Mouse (Mus musculus): ENCODE measurements at regions not wholly inside any gene's neighbourhood (a gene's known extent, or its start where the extent isn't known, plus 50 kb on each side); places are given as distances from the start of the nearest gene placed in this dataset.
A peak's percentile ranks its signal among the peaks of the same experiment; 100 is the strongest.

- DNase-seq (peak; percentile 70), ATAC-seq (ENCODE audit: insufficient read depth) (peak; percentile 32; the same call in 1 of the 2 replicates)
- Histone ChIP-seq H3K4me2 (no peak overlapping the region), H3K9me3 (ENCODE audit: low read depth, low read length) (no peaks in the 10 kb centered on the region), H3K27ac (ENCODE audit: low read depth) (no peak overlapping the region), H3K4me3 (ENCODE audit: low read depth, low read length) (no peak overlapping the region), H3K4me1 (ENCODE audit: insufficient read depth) (peaks cover 23% of the 10 kb centered on the region), H3K27me3 (ENCODE audit: insufficient read depth, low read length) (no peaks in the 10 kb centered on the region), H3K36me3 (ENCODE audit: insufficient read depth) (no peaks in the 10 kb centered on the region), H3K9ac (no peak overlapping the region)
- TF ChIP-seq CTCF (IDR thresholded peaks at IDR 0.05; ENCODE audit: low read depth), result no peak
- WGBS, result 29% methylated on average over 5 of the region's 5 CpGs
Measured at GRCm38 (mm10) chr7:129794276-129794675, 202.6 kb downstream of the Wdr11 start.

GRCm38 (mm10) chr7:129798525-129798924 is 206.9 kb downstream of the Wdr11 start:
- H3K27ac ChIP-seq (ENCODE audit: low read depth), result no peak overlapping the region
- WGBS, result 75% methylated on average over 5 of the region's 5 CpGs

GRCm38 (mm10) chr7:129800461-129800867 is 208.8 kb downstream of the Wdr11 start:
- ATAC-seq (ENCODE audit: insufficient read depth) (peak; percentile 88), DNase-seq (peak; percentile 90)
- Histone ChIP-seq H3K27ac (ENCODE audit: low read depth) (peak overlapping the region; percentile 81; the same call in 1 of the 2 replicates), H3K9ac (no peak overlapping the region), H3K4me3 (ENCODE audit: low read depth, low read length) (no peak overlapping the region), H3K4me2 (no peak overlapping the region), H3K27me3 (ENCODE audit: insufficient read depth, low read length) (no peaks in the 10 kb centered on the region), H3K36me3 (ENCODE audit: insufficient read depth) (no peaks in the 10 kb centered on the region), H3K4me1 (ENCODE audit: insufficient read depth) (peaks cover 35% of the 10 kb centered on the region), H3K9me3 (ENCODE audit: low read depth, low read length) (no peaks in the 10 kb centered on the region)
- no peak for TF ChIP-seq CTCF (IDR thresholded peaks at IDR 0.05; ENCODE audit: low read depth)
- 25% methylated on average over 6 of the region's 6 CpGs for WGBS

More at GRCm38 (mm10) chr7:129798525-129798924, 206.9 kb downstream of the Wdr11 start:
- Histone ChIP-seq H3K9ac (no peak overlapping the region), H3K4me2 (no peak overlapping the region), H3K4me1 (ENCODE audit: insufficient read depth) (peaks cover 39% of the 10 kb centered on the region), H3K36me3 (ENCODE audit: insufficient read depth) (no peaks in the 10 kb centered on the region), H3K27me3 (ENCODE audit: insufficient read depth, low read length) (no peaks in the 10 kb centered on the region), H3K4me3 (ENCODE audit: low read depth, low read length) (no peak overlapping the region), H3K9me3 (ENCODE audit: low read depth, low read length) (no peaks in the 10 kb centered on the region)
- TF ChIP-seq CTCF (IDR thresholded peaks at IDR 0.05; ENCODE audit: low read depth), result no peak
- ATAC-seq (ENCODE audit: insufficient read depth) (no peak), DNase-seq (no peak)

- Histone ChIP-seq H3K27me3 (ENCODE audit: insufficient read depth, low read length) (no peaks in the 10 kb centered on the region), H3K36me3 (ENCODE audit: insufficient read depth) (no peaks in the 10 kb centered on the region), H3K4me1 (ENCODE audit: insufficient read depth) (peaks cover 40% of the 10 kb centered on the region), H3K9me3 (ENCODE audit: low read depth, low read length) (no peaks in the 10 kb centered on the region), H3K4me2 (no peak overlapping the region), H3K27ac (ENCODE audit: low read depth) (peak overlapping the region; percentile 81), H3K4me3 (ENCODE audit: low read depth, low read length) (no peak overlapping the region), H3K9ac (no peak overlapping the region)
- ATAC-seq (ENCODE audit: insufficient read depth), result peak; percentile 25; the same call in 1 of the 2 replicates
- no peak for TF ChIP-seq CTCF (IDR thresholded peaks at IDR 0.05; ENCODE audit: low read depth)
- WGBS, result 18% methylated on average over 2 of the region's 2 CpGs
- peak; percentile 86 for DNase-seq
Measured at GRCm38 (mm10) chr7:129801431-129801847, 209.8 kb downstream of the Wdr11 start.

- no peak for TF ChIP-seq CTCF (IDR thresholded peaks at IDR 0.05; ENCODE audit: low read depth)
- Histone ChIP-seq H3K4me1 (ENCODE audit: insufficient read depth) (peaks cover 40% of the 10 kb centered on the region), H3K27me3 (ENCODE audit: insufficient read depth, low read length) (no peaks in the 10 kb centered on the region), H3K4me2 (no peak overlapping the region), H3K9me3 (ENCODE audit: low read depth, low read length) (no peaks in the 10 kb centered on the region), H3K36me3 (ENCODE audit: insufficient read depth) (no peaks in the 10 kb centered on the region), H3K9ac (no peak overlapping the region), H3K27ac (ENCODE audit: low read depth) (peak overlapping the region; percentile 81; the same call in 1 of the 2 replicates), H3K4me3 (ENCODE audit: low read depth, low read length) (no peak overlapping the region)
- ATAC-seq (ENCODE audit: insufficient read depth) (no peak), DNase-seq (no peak)
- 55% methylated on average over 6 of the region's 6 CpGs for WGBS
Measured at GRCm38 (mm10) chr7:129802168-129802567, 210.5 kb downstream of the Wdr11 start.

- ATAC-seq (ENCODE audit: insufficient read depth), result no peak
- no peaks in the 10 kb centered on the region for H3K36me3 ChIP-seq (ENCODE audit: insufficient read depth)
- H3K4me2 ChIP-seq, result no peak overlapping the region
- peaks cover 36% of the 10 kb centered on the region for H3K4me1 ChIP-seq (ENCODE audit: insufficient read depth)
- 36% methylated on average over 5 of the region's 5 CpGs for whole genome bisulfite sequencing
- no peak for TF ChIP-seq CTCF (IDR thresholded peaks at IDR 0.05; ENCODE audit: low read depth)
- no peaks in the 10 kb centered on the region for H3K9me3 ChIP-seq (ENCODE audit: low read depth, low read length)
- peak overlapping the region; percentile 6; the same call in 1 of the 2 replicates for H3K27ac ChIP-seq (ENCODE audit: low read depth)
- H3K9ac ChIP-seq, result no peak overlapping the region
- H3K27me3 ChIP-seq (ENCODE audit: insufficient read depth, low read length), result no peaks in the 10 kb centered on the region
- no peak overlapping the region for H3K4me3 ChIP-seq (ENCODE audit: low read depth, low read length)
- DNase-seq, result no peak
Measured at GRCm38 (mm10) chr7:129805340-129805739, 213.7 kb downstream of the Wdr11 start.

GRCm38 (mm10) chr7:129810141-129810540 is 218.5 kb downstream of the Wdr11 start:
- no peaks in the 10 kb centered on the region for H3K36me3 ChIP-seq (ENCODE audit: insufficient read depth)
- peak overlapping the region; percentile 58; the same call in 1 of the 2 replicates for H3K27ac ChIP-seq (ENCODE audit: low read depth)
- no peaks in the 10 kb centered on the region for H3K9me3 ChIP-seq (ENCODE audit: low read depth, low read length)
- no peak for TF ChIP-seq CTCF (IDR thresholded peaks at IDR 0.05; ENCODE audit: low read depth)
- 18% methylated on average over 9 of the region's 9 CpGs for WGBS
- H3K4me3 ChIP-seq (ENCODE audit: low read depth, low read length), result no peak overlapping the region
- H3K9ac ChIP-seq, result no peak overlapping the region
- no peak overlapping the region for H3K4me2 ChIP-seq
- peak; percentile 81 for DNase-seq
- peak; percentile 59 for ATAC-seq (ENCODE audit: insufficient read depth)
- H3K4me1 ChIP-seq (ENCODE audit: insufficient read depth), result peaks cover 19% of the 10 kb centered on the region; the same call in 1 of the 2 replicates
- no peaks in the 10 kb centered on the region for H3K27me3 ChIP-seq (ENCODE audit: insufficient read depth, low read length)
